Mouse (Mus musculus) thymus, adult 2 months (tissue): ENCODE measurements around the gene Kiz. TPM values are rescaled to one million over a fixed set of nuclear protein-coding genes. Genes with fewer than 3 reads are reported as not detected.

ENCODE experiments used
- DNase-seq: peaks from one replicate; pipeline ENCODE4 v3.0.0; 2021
- H3K27ac ChIP-seq: fragments of 200-500 bp; 2 replicates; pipeline ENCODE4 v1.5.1; 2012; ENCODE audit warnings: low read length, control low read depth; ENCODE audit not compliant: control insufficient read depth, insufficient read depth
- H3K27me3 ChIP-seq: fragments of 200-500 bp; 2 replicates; pipeline ENCODE4 v1.6.1; 2012; ENCODE audit warnings: mild to moderate bottlenecking, low read length, moderate library complexity, mixed read lengths; ENCODE audit not compliant: control insufficient read depth, insufficient read depth
- H3K36me3 ChIP-seq: fragments of 200-500 bp; 2 replicates; pipeline ENCODE4 v1.6.1; 2012; ENCODE audit warnings: mild to moderate bottlenecking, low read length, moderate library complexity; ENCODE audit not compliant: control insufficient read depth, insufficient read depth
- H3K4me1 ChIP-seq: fragments of 200-500 bp; replicated peaks from 2 replicates; pipeline ENCODE4 v1.6.1; 2012; ENCODE audit warnings: low read length; ENCODE audit not compliant: control insufficient read depth, insufficient read depth
- H3K4me3 ChIP-seq: fragments of 200-500 bp; 2 replicates; pipeline ENCODE4 v1.5.1; 2012; ENCODE audit warnings: mild to moderate bottlenecking, low read length, control low read depth, moderate library complexity; ENCODE audit not compliant: control insufficient read depth, insufficient read depth
- CTCF ChIP-seq: fragments of 200-500 bp; IDR thresholded peaks from 2 replicates; pipeline ENCODE4 v1.5.1; 2012; ENCODE audit warnings: mild to moderate bottlenecking, control low read depth, low read length, moderate library complexity, borderline replicate concordance; ENCODE audit not compliant: control insufficient read depth, poor library complexity, insufficient read depth; ENCODE audit errors: extremely low read depth
- POLR2A ChIP-seq: fragments of 200-500 bp; IDR thresholded peaks from 2 replicates; pipeline ENCODE4 v1.6.1; 2012; ENCODE audit warnings: mild to moderate bottlenecking, low read length, control low read depth, moderate library complexity; ENCODE audit not compliant: control insufficient read depth, poor library complexity, insufficient read depth; ENCODE audit errors: extremely low read depth
- WGBS: fragments of 180-500 bp; shearing (Covaris S2); methylation state at CpG from one replicate; pipeline ENCODE4 v1.1.7; 2018; 5-methylcytosine and 5-hydroxymethylcytosine counted together
- polyA plus RNA-seq: library from polyadenylated mRNA; depleted of rRNA; stranded (reverse); fragments of >200 nt; gene quantifications from 2 replicates; pipeline ENCODE4 v1.2.3, GENCODE M21; 2012; rRNA removed

Kiz gene
- polyA plus RNA-seq, 1 experiment, result 3.7 TPM

DNA sequence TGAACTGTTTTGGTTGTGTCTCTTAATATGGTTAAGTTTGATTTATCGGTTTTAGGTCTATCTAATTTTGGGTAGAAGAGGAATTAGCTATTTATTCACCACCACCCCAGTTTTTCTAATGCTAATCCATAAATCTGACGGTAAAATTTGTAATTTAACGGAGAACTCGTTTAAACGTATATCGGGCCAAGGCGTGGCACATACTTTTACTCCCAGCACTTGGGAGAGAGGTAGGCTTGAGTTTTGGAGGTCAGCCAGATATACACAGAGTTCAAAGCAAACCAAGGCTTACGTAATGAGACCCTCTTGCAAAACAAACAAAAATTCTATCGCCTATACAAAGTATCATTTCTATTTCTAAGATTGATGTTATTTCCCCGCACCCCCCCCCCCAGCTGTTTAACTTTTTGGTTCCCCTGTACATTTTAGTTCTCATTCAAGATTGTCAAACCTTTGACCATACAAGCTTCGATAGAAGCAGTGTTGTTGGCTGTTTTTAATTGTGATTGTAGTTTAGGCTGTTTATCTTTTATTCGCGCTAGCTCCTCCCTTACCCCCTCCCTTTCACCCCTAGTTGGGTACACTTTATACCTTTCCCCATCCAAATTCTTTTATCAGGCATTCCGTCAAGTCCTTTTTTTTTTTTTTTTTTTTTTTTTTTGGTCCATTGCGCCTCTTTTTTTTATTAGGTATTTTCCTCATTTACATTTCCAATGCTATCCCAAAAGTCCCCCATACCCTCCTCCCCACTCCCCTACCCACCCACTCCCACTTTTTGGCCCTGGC, 158.6 kb downstream of the Kiz start:
- WGBS, result 23% methylated on average over 15 of the region's 15 CpGs
- no peaks in the 10 kb centered on the region for H3K27me3 ChIP-seq
- no peak overlapping the region for H3K4me3 ChIP-seq
- DNase-seq, result no peak
- peaks cover 5% of the 10 kb centered on the region for H3K4me1 ChIP-seq
- H3K27ac ChIP-seq, result no peak overlapping the region; the same call in 1 of the 2 replicates
- no peak for TF ChIP-seq POLR2A
- TF ChIP-seq CTCF, result no peak
- H3K36me3 ChIP-seq, result no peaks in the 10 kb centered on the region

Other genes starting within 250 kb of the Kiz start
- 35.1 and 39.6 TPM in 2 replicates for gene Xrn2, start 157.1 kb downstream of the Kiz start, polyA plus RNA-seq
- 0.19 and 0.38 TPM in 2 replicates for gene Nkx2-4, start 229.6 kb downstream of the Kiz start, polyA plus RNA-seq